Mouse (Mus musculus) hindbrain, embryonic 16.5 days (tissue): ENCODE measurements around the gene Ebf1. TPM values are rescaled to one million over a fixed set of nuclear protein-coding genes. Genes with fewer than 3 reads are reported as not detected.
A peak's percentile ranks its signal among the peaks of the same experiment; 100 is the strongest.

Source experiments
- ATAC-seq: fragments of 200-750 bp; cut with Nextera tagmentation; 2 replicates; pipeline ENCODE4 v1.8.0; 2017; ENCODE audit warnings: moderate TSS enrichment, moderate library complexity
- H3K27ac ChIP-seq: fragments of 300-500 bp; sonication (generic); 2 replicates; pipeline ENCODE4 v1.5.1; 2014; ENCODE audit warnings: low read depth, mild to moderate bottlenecking, control low read depth, low read length, moderate library complexity
- H3K27me3 ChIP-seq: fragments of 300-500 bp; sonication (generic); replicated peaks from 2 replicates; pipeline ENCODE4 v1.6.1; 2014; ENCODE audit warnings: low read length; ENCODE audit not compliant: control insufficient read depth, insufficient read depth
- H3K36me3 ChIP-seq: fragments of 300-500 bp; sonication (generic); 2 replicates; pipeline ENCODE4 v1.6.1; 2014; ENCODE audit warnings: mild to moderate bottlenecking, low read length, moderate library complexity, mixed read lengths; ENCODE audit not compliant: control insufficient read depth, insufficient read depth
- H3K4me1 ChIP-seq: fragments of 300-500 bp; sonication (generic); 2 replicates; pipeline ENCODE4 v1.6.1; 2014; ENCODE audit warnings: low read depth, low read length; ENCODE audit not compliant: control insufficient read depth, insufficient read depth
- H3K4me2 ChIP-seq: fragments of 300-500 bp; sonication (generic); 2 replicates; pipeline ENCODE4 v1.6.1; 2014; ENCODE audit warnings: mild to moderate bottlenecking, low read length, control low read depth, moderate library complexity
- H3K4me3 ChIP-seq: fragments of 300-500 bp; sonication (generic); 2 replicates; pipeline ENCODE4 v1.5.1; 2014; ENCODE audit warnings: mild to moderate bottlenecking, low read length, control low read depth, moderate library complexity
- H3K9ac ChIP-seq: fragments of 300-500 bp; sonication (generic); 2 replicates; pipeline ENCODE4 v1.6.1; 2014; ENCODE audit warnings: low read depth, mild to moderate bottlenecking, control low read depth, low read length, moderate library complexity
- H3K9me3 ChIP-seq: fragments of 300-500 bp; sonication (generic); 2 replicates; pipeline ENCODE4 v1.6.1; 2014; ENCODE audit warnings: mild to moderate bottlenecking, low read length, moderate library complexity; ENCODE audit not compliant: control insufficient read depth
- WGBS: fragments of 180-500 bp; shearing (Covaris S2); extraction: QIAGEN DNeasy Blood & Tissue Kit; methylation state at CpG from one replicate; pipeline ENCODE4 v1.1.7; 2014; 5-methylcytosine and 5-hydroxymethylcytosine counted together
- polyA plus RNA-seq: library from polyadenylated mRNA; unstranded; fragments of >200 nt; fragmentation: Nextera tagmentation; extraction: Ambion mirVana; gene quantifications from 2 replicates; pipeline ENCODE4 v1.2.1, GENCODE M21; 2015

The Ebf1 gene
- polyA plus RNA-seq, 1 experiment from 2014 or later: 111 TPM

- Histone ChIP-seq H3K9ac (no peak overlapping the region), H3K4me1 (peaks cover 20% of the 10 kb centered on the region), H3K4me2 (no peak overlapping the region), H3K27ac (no peak overlapping the region), H3K9me3 (no peaks in the 10 kb centered on the region), H3K27me3 (no peaks in the 10 kb centered on the region), H3K4me3 (no peak overlapping the region), H3K36me3 (no peaks in the 10 kb centered on the region)
- ATAC-seq: no peak
- WGBS: 41% methylated on average over 5 of the region's 5 CpGs
These were observed 218.0 kb downstream of the Ebf1 start for GRCm38 (mm10) chr11:44835166-44835565.

- 49% methylated on average over 2 of the region's 2 CpGs for WGBS
- Histone ChIP-seq H3K27me3 (no peaks in the 10 kb centered on the region), H3K4me3 (no peak overlapping the region), H3K36me3 (no peaks in the 10 kb centered on the region), H3K9ac (no peak overlapping the region), H3K4me2 (no peak overlapping the region), H3K4me1 (peaks cover 24% of the 10 kb centered on the region), H3K9me3 (no peaks in the 10 kb centered on the region), H3K27ac (no peak overlapping the region)
- no peak for ATAC-seq
These were observed 220.5 kb downstream of the Ebf1 start for GRCm38 (mm10) chr11:44837592-44837991.

- peak; percentile 62; the same call in 1 of the 2 replicates for ATAC-seq
- 27% methylated on average over 14 of the region's 14 CpGs for WGBS
- no peak overlapping the region for H3K27ac ChIP-seq
These were observed 224.3 kb downstream of the Ebf1 start for GRCm38 (mm10) chr11:44841127-44842056.

GRCm38 (mm10) chr11:44851874-44852273, 234.8 kb downstream of the Ebf1 start:
- ATAC-seq: no peak
- Histone ChIP-seq H3K27ac (no peak overlapping the region), H3K4me3 (no peak overlapping the region), H3K9ac (no peak overlapping the region), H3K27me3 (no peaks in the 10 kb centered on the region), H3K9me3 (no peaks in the 10 kb centered on the region), H3K36me3 (no peaks in the 10 kb centered on the region), H3K4me2 (no peak overlapping the region), H3K4me1 (no peaks in the 10 kb centered on the region)
- 81% methylated on average over 3 of the region's 3 CpGs for WGBS

More at GRCm38 (mm10) chr11:44841127-44842056, 224.3 kb downstream of the Ebf1 start:
- H3K9ac ChIP-seq: no peak overlapping the region
- H3K36me3 ChIP-seq: no peaks in the 10 kb centered on the region
- no peaks in the 10 kb centered on the region for H3K9me3 ChIP-seq
- peaks cover 14% of the 10 kb centered on the region for H3K4me1 ChIP-seq
- H3K4me2 ChIP-seq: no peak overlapping the region
- H3K27me3 ChIP-seq: no peaks in the 10 kb centered on the region
- no peak overlapping the region for H3K4me3 ChIP-seq

- H3K4me1 ChIP-seq: no peaks in the 10 kb centered on the region
- H3K4me2 ChIP-seq: no peak overlapping the region
- no peak overlapping the region for H3K27ac ChIP-seq
- no peaks in the 10 kb centered on the region for H3K9me3 ChIP-seq
- H3K9ac ChIP-seq: no peak overlapping the region
- no peak for ATAC-seq
- no peak overlapping the region for H3K4me3 ChIP-seq
- H3K36me3 ChIP-seq: no peaks in the 10 kb centered on the region
- 80% methylated on average over 10 of the region's 10 CpGs for WGBS
- H3K27me3 ChIP-seq: no peaks in the 10 kb centered on the region
These were observed 235.8 kb downstream of the Ebf1 start for GRCm38 (mm10) chr11:44852921-44853320.

GRCm38 (mm10) chr11:44854496-44854895, 237.4 kb downstream of the Ebf1 start:
- no peaks in the 10 kb centered on the region for H3K4me1 ChIP-seq
- no peak for ATAC-seq
- H3K36me3 ChIP-seq: no peaks in the 10 kb centered on the region
- no peaks in the 10 kb centered on the region for H3K9me3 ChIP-seq
- no peak overlapping the region for H3K4me3 ChIP-seq
- no peak overlapping the region for H3K27ac ChIP-seq
- H3K27me3 ChIP-seq: no peaks in the 10 kb centered on the region
- no peak overlapping the region for H3K9ac ChIP-seq
- no peak overlapping the region for H3K4me2 ChIP-seq
- WGBS: 86% methylated on average over 7 of the region's 7 CpGs

GRCm38 (mm10) chr11:44861108-44861507, 244.0 kb downstream of the Ebf1 start:
- no peaks in the 10 kb centered on the region for H3K4me1 ChIP-seq
- H3K4me3 ChIP-seq: no peak overlapping the region
- no peak overlapping the region for H3K9ac ChIP-seq
- H3K9me3 ChIP-seq: no peaks in the 10 kb centered on the region
- H3K4me2 ChIP-seq: no peak overlapping the region
- H3K36me3 ChIP-seq: no peaks in the 10 kb centered on the region
- ATAC-seq: no peak
- 69% methylated on average over 5 of the region's 5 CpGs for WGBS
- H3K27ac ChIP-seq: no peak overlapping the region
- H3K27me3 ChIP-seq: no peaks in the 10 kb centered on the region

- WGBS: 56% methylated on average over 8 of the region's 8 CpGs
- ATAC-seq: no peak
- peaks cover 8% of the 10 kb centered on the region for H3K4me1 ChIP-seq
These were observed 246.8 kb downstream of the Ebf1 start for GRCm38 (mm10) chr11:44863910-44864309.

GRCm38 (mm10) chr11:44866476-44867149, 249.5 kb downstream of the Ebf1 start:
- H3K27ac ChIP-seq: 0 out of 2 replicates have a peak overlapping the region, but pooled peaks have one; percentile 12
- ATAC-seq: peak; percentile 83
- 58% methylated on average over 14 of the region's 14 CpGs for WGBS

More at GRCm38 (mm10) chr11:44863910-44864309, 246.8 kb downstream of the Ebf1 start:
- Histone ChIP-seq H3K9me3 (no peaks in the 10 kb centered on the region), H3K27me3 (no peaks in the 10 kb centered on the region), H3K4me2 (no peak overlapping the region), H3K36me3 (no peaks in the 10 kb centered on the region), H3K4me3 (no peak overlapping the region), H3K27ac (no peak overlapping the region), H3K9ac (no peak overlapping the region)

More at GRCm38 (mm10) chr11:44866476-44867149, 249.5 kb downstream of the Ebf1 start:
- H3K9ac ChIP-seq: no peak overlapping the region
- peaks cover 8% of the 10 kb centered on the region for H3K4me1 ChIP-seq
- H3K27me3 ChIP-seq: no peaks in the 10 kb centered on the region
- H3K9me3 ChIP-seq: no peaks in the 10 kb centered on the region
- no peaks in the 10 kb centered on the region for H3K36me3 ChIP-seq
- H3K4me2 ChIP-seq: no peak overlapping the region
- no peak overlapping the region for H3K4me3 ChIP-seq
